15 mouse cellular contexts compared by ENCODE assay signal in the genomic region with DNA sequence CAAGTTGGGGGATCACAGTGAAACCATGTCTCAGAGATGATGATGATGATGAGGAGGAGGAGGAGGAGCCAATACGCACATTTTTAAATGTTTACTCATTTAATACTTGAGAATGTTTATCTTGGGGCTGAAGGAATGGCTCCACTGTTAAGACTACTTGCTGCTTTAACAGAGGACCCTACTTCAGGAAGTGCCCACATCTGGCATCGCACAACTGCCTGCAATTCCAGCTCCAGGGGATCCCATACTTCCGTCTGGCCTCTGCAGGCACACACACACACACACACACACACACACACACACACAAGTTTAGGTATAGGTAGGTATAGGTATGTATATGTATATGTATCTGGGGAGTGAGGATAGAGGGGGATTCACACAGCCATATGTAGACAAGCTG. TPM values are rescaled to one million over a fixed set of nuclear protein-coding genes. Genes with fewer than 3 reads are reported as not detected.
"Had no signal": no experiment of that assay in that cellular context is flagged by ENCODE, and none has a peak within 500 bp of the region (broad histone marks: within the 10 kb centered on the region; RNA-seq: fewer than 3 reads in every experiment).

No protein-coding gene starts in this region.

- H3K4me3 ChIP-seq: neural tube, embryonic 13.5 days; neural tube, embryonic 15.5 days; stomach, embryonic 15.5 days had no signal

- DNase-seq: right cerebral cortex, adult 18-20 months; right cerebral cortex, postnatal 14 days; right cerebral cortex, postnatal 25 days; right cerebral cortex, postnatal 4 days; spleen, adult 18-20 months; thymus, adult 18-20 months; thymus, adult 2 months; thymus, postnatal 14 days; thymus, postnatal 25 days; thymus, postnatal 36 days; thymus, postnatal 4 days had no signal

- H3K27me3 ChIP-seq: neural tube, embryonic 13.5 days; neural tube, embryonic 15.5 days; stomach, embryonic 15.5 days had no signal

- H3K36me3 ChIP-seq: neural tube, embryonic 13.5 days; neural tube, embryonic 15.5 days; stomach, embryonic 15.5 days had no signal

- H3K4me2 ChIP-seq: neural tube, embryonic 13.5 days; neural tube, embryonic 15.5 days; stomach, embryonic 15.5 days had no signal

RNA-seq across cellular contexts. Expression of gene Apob, which starts 6.6 kb away (rescaled TPM):
- total RNA-seq: neutrophil, adult 5-6 weeks had no signal
